Mouse (Mus musculus) spleen, adult 2 months (tissue): ENCODE measurements around the gene Mafb.

ENCODE experiments used
- CTCF ChIP-seq: fragments of 200-500 bp; IDR thresholded peaks from 2 replicates; pipeline ENCODE4 v1.5.1; 2011; ENCODE audit warnings: mild to moderate bottlenecking, inconsistent platforms; ENCODE audit not compliant: insufficient read depth, insufficient read length, insufficient replicate concordance; ENCODE audit errors: extremely low read depth
- POLR2A ChIP-seq: fragments of 200-500 bp; IDR thresholded peaks from 2 replicates; pipeline ENCODE4 v1.6.1; 2011; ENCODE audit warnings: low read depth, low read length, inconsistent platforms

DNA sequence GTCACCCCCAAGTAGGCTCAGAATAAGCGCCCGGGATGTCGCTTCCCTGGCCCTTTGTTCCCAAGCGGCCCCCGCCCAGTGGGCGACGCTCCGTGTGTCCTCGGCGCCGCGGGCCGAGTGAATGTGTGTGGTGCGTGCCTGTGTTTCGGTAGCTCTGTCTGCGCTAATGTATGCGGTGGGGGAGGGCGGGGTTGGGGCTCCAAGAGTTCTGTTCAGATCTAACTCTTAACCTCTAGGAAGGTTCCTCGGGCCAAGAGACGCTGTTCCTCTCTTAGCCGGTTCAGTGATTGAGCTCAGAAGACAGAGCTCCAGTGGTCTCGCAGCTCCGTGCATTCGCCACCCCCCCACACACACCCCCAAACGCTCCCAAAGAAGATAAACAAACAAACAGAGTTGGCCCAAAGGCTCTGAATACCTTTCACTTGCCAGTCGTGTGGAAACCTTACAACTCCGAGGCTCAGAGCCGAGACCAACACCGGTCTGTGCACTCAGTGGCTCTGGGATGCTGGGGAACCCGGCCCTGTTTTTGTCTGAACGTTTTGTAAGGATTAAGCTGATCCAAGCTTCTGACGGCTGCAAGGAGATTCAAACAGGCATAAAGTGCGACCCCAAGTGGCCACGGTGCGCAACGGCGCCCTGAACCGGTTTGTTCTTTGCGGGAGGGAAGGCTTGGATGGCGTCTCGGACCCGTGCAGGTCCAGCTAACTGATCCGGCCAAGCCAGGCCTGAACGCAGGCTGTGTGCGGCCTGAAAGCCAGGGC, 763 bp upstream of the Mafb start:
- TF ChIP-seq CTCF (peak; percentile 73), POLR2A (no peak)
